Mouse (Mus musculus): ENCODE measurements around the gene Brf1.

Gene Brf1

GRCm38 (mm10) chr12:113017429-113017984 lies 17.0 kb upstream of the Brf1 start:
- no peak for DNase-seq (ENCODE audit: low spot score)

DNA sequence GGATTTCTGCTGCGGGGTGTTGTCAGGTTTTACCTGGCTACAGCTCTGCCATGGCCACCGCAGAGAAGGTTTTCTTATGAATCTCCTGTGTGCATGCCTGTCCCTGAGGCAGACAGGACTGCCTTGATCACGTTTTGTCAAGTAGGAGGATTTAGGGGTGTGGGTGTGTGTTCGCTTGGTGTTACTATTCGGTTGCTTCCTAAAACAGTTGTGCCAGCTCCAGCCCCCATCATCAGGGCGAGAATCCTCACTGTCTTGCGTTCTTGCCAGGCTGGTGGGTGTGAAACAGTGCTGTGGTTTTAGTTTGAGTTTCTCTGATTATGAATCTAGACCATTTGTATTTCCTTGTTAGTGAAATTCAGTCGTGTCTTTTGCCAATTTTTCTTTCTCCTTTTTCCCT lies 16.5 kb upstream of the Brf1 start:
- no peak for DNase-seq (ENCODE audit: low spot score)

DNA sequence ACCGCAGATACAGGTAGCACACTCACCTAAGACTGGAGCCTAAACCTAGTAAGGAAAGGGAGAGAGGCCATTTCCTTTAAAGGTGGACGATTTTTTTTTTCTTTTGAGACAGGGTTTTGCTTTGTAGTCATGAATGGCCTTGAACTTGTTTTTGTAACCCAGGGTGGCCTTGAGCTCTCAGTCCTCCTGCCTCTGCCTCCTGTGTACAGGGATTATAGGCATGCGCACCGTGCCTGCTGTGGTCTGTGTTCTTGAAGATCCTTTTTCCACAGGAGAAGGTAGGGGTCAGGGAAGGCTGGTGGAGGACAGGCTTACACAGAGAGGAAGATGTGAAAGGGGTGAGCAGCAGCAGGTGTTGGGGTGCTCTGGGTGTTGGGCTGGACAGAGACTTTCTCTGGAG lies 15.5 kb upstream of the Brf1 start:
- no peak for DNase-seq (ENCODE audit: low spot score)

- DNase-seq (ENCODE audit: low spot score), result peak; percentile 29
Observed at GRCm38 (mm10) chr12:113014561-113015556, 14.4 kb upstream of the Brf1 start.

GRCm38 (mm10) chr12:113013604-113014558 lies 13.4 kb upstream of the Brf1 start, which contains the start of gene Pacs2:
Gene Pacs2, plus strand, starts transcription at chr12:113014508.
- DNase-seq (ENCODE audit: low spot score), result peak; percentile 94

DNA sequence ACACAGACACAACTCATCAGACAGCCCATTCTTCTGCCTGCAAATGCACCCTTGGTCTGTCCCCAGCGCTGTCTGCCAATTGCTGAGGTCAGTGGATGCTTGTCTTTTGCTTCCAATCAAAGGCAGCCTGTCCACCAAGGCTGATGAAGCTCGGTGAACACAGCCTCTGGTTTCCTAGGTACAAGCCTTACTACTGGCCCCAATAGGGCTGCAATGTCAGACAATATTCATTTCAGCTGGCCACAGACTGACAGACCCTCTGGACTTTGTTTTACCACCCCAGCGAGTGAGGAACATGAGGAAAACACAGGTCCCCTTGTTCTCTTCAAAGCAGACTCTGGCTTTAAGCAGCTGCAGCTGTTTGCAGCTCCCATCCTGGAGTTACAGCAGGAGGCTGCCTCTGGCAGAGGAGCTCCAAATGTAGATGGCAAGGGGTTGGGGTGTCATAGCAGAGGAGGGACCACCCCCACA lies 12.6 kb upstream of the Brf1 start:
- no peak for DNase-seq (ENCODE audit: low spot score)

- DNase-seq (ENCODE audit: low spot score), result no peak
Observed at GRCm38 (mm10) chr12:113012443-113012842, 11.9 kb upstream of the Brf1 start.

DNA sequence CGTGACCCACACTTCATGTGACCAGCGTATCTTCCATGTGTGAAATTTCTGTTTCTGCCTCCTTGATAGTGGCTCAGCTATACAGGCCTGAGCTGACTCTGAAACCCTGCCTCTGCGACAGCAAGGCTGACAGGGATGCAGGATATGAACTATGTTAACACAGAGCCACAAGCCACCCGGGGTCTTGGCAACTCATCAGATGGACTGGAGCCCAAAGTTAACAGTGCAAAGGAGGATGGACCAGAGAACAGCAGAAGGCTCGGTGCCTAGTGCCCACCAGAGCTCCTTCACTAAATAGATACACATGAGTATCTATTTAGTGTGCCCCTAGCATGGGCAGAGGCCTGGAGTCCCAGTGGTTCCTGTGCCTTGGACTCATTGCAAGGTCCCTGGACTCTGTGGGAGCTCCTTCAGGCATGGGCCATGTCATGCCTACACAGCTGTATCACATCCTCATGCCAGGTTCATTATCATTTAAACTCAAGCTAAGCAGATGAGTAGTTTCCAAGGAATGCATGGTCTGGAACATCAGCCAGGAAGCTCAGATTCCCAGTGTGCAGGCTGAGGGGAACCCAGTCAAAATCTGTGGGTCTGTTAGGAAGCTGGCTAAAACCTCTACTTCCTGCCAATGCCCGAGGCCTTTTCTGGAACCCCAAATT lies 11.3 kb upstream of the Brf1 start:
- no peak for DNase-seq (ENCODE audit: low spot score)

- no peak for DNase-seq (ENCODE audit: low spot score)
Observed at GRCm38 (mm10) chr12:113004993-113005392, 4.5 kb upstream of the Brf1 start.

- no peak for DNase-seq (ENCODE audit: low spot score)
Observed at GRCm38 (mm10) chr12:113004011-113004410, 3.5 kb upstream of the Brf1 start.

GRCm38 (mm10) chr12:113002667-113003066 lies 2.2 kb upstream of the Brf1 start:
- DNase-seq (ENCODE audit: low spot score), result no peak

- DNase-seq (ENCODE audit: low spot score), result no peak
Observed at GRCm38 (mm10) chr12:113001133-113001474, 600 bp upstream of the Brf1 start.

GRCm38 (mm10) chr12:112999569-113000293 lies 773 bp downstream of the Brf1 start:
- peak; percentile 65 for DNase-seq (ENCODE audit: low spot score)

DNA sequence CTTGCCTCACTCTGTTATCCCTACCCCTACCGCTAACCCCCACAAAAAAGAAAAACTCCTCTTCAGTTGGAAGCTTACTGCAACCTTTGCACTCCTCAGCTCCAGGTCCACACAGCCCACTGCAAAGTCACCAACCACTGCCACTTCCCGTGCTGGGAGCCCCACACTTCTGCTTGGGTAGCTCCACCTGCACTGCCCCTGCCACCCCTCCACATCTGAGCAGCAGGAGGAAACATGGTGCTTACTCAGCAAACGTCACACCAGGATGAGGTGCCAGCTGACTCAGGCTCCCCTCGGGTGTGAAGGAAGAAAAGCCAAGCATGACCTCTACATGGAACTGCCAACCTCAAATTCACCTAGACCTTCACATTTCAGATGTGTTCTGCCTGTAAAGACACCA lies 6.4 kb downstream of the Brf1 start:
- no peak for DNase-seq (ENCODE audit: low spot score)

DNA sequence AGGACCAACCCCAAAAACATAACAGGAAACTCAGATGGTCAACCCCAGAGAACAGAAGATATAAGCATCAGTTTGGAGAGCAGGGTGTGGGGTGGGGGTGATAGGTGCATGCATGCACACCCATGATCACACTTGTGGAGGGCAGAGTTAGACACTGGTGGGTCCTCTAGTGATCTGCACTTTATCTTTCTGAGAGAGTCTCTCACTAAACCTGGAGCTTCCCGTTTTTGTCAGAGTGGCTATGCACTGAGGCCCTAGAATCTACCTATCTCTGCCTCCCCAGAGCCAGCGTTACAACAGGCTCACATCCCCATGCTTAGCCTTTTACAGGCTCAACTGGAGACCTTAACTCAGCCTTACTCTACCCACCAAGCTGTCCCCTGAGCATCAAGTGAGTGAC lies 9.1 kb downstream of the Brf1 start:
- DNase-seq (ENCODE audit: low spot score), result no peak

- no peak for DNase-seq (ENCODE audit: low spot score)
Observed at GRCm38 (mm10) chr12:112990706-112991405, 9.6 kb downstream of the Brf1 start.

- DNase-seq (ENCODE audit: low spot score), result peak; percentile 41
Observed at GRCm38 (mm10) chr12:112987877-112988276, 12.6 kb downstream of the Brf1 start.

DNA sequence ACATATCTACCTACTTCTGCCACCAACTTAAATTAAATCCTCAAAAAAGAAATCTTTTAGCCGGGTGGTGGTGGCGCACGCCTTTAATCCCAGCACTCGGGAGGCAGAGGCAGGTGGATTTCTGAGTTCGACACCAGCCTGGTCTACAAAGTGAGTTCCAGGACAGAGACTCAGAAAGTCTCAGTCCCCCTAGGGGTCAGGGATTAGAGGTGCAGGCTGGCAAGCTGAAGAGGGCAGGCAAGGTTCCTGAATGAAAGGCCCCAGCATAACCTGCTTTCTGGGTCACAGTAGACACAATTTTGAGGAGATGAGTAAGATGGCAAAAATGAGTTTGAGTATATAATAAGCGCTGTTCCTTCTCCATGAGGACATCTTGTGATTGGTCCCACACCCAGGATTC lies 15.2 kb downstream of the Brf1 start:
- peak; percentile 26 for DNase-seq (ENCODE audit: low spot score)

- no peak for DNase-seq (ENCODE audit: low spot score)
Observed at GRCm38 (mm10) chr12:112982031-112982430, 18.5 kb downstream of the Brf1 start.

GRCm38 (mm10) chr12:112977156-112977555 lies 23.3 kb downstream of the Brf1 start:
- DNase-seq (ENCODE audit: low spot score), result no peak
